Mouse (Mus musculus) MEL (cell line): Measurements from ENCODE around the gene Btbd3. TPM values are rescaled to one million over a fixed set of nuclear protein-coding genes. Genes with fewer than 3 reads are reported as not detected.

Experiments
- DNase-seq: peaks from one replicate; pipeline ENCODE4 v3.0.0; 2011; ENCODE audit warnings: low read depth, low spot score
- H3K27ac ChIP-seq: 2 replicates; pipeline ENCODE4 v1.5.1; 2012; ENCODE audit warnings: low read depth, mild to moderate bottlenecking, control low read depth, low read length, moderate library complexity; ENCODE audit not compliant: control insufficient read depth
- H3K27me3 ChIP-seq, 2 experiments: fragments of 150-350 bp in 1 of 2; sonication (generic) in 1 of 2; 2 replicates each; pipeline ENCODE4 v1.6.1; 2012; ENCODE audit warnings: low read length in 2 of 2, mild to moderate bottlenecking in 2 of 2, improper control_type of control experiment in 1 of 2, moderate library complexity in 1 of 2; ENCODE audit not compliant: insufficient read depth in 2 of 2, control insufficient read depth in 1 of 2
- H3K36me3 ChIP-seq, 2 experiments: 2 replicates each; pipeline ENCODE4 v1.6.1; 2012 to 2014; ENCODE audit warnings: low read length in 2 of 2, improper control_type of control experiment in 1 of 2, inconsistent platforms in 1 of 2, mild to moderate bottlenecking in 1 of 2; ENCODE audit not compliant: insufficient read depth in 2 of 2, control insufficient read depth in 1 of 2
- H3K4me1 ChIP-seq, 2 experiments: fragments of 150-350 bp in 1 of 2; sonication (generic) in 1 of 2; 2 replicates each; pipeline ENCODE4 v1.6.1; 2012; ENCODE audit warnings: low read length in 2 of 2, improper control_type of control experiment in 1 of 2, mild to moderate bottlenecking in 1 of 2; ENCODE audit not compliant: insufficient read depth in 2 of 2, control insufficient read depth in 1 of 2
- H3K4me3 ChIP-seq, 2 experiments: fragments of 150-350 bp in 1 of 2; sonication (generic) in 1 of 2; 2 replicates each; pipeline ENCODE4 v1.5.1; 2012; ENCODE audit warnings: low read depth in 2 of 2, low read length in 2 of 2, mild to moderate bottlenecking in 2 of 2, moderate library complexity in 2 of 2, control low read depth in 1 of 2, improper control_type of control experiment in 1 of 2; ENCODE audit not compliant: control insufficient read depth in 1 of 2, insufficient read depth in 1 of 2
- H3K79me2 ChIP-seq: 2 replicates; pipeline ENCODE4 v1.6.1; 2012; ENCODE audit warnings: mild to moderate bottlenecking, low read length, moderate library complexity; ENCODE audit not compliant: control insufficient read depth, poor library complexity, insufficient read depth
- H3K9ac ChIP-seq: 2 replicates; pipeline ENCODE4 v1.6.1; 2012; ENCODE audit warnings: low read depth, mild to moderate bottlenecking, control low read depth, low read length, moderate library complexity; ENCODE audit not compliant: control insufficient read depth, poor library complexity, severe bottlenecking
- H3K9me3 ChIP-seq: fragments of 150-350 bp; sonication (generic); replicated peaks from 2 replicates; pipeline ENCODE4 v1.6.1; 2012; ENCODE audit warnings: mild to moderate bottlenecking, low read length, improper control_type of control experiment, moderate library complexity; ENCODE audit not compliant: insufficient read depth
- BHLHE40 ChIP-seq: IDR thresholded peaks from 2 replicates; pipeline ENCODE4 v1.6.1; 2012; ENCODE audit warnings: low read depth, mild to moderate bottlenecking, inconsistent platforms, low read length, improper control_type of control experiment, borderline replicate concordance
- CHD2 ChIP-seq: IDR thresholded peaks from 2 replicates; pipeline ENCODE4 v1.6.1; 2011; ENCODE audit warnings: low read length, improper control_type of control experiment
- CTCF ChIP-seq, 3 experiments: IDR thresholded peaks in 2 of 3; conservative IDR thresholded peaks in 1 of 3; 2 replicates each; pipeline ENCODE4 v1.5.1; 2011 to 2012; ENCODE audit warnings: low read length in 3 of 3, low read depth in 2 of 3, mild to moderate bottlenecking in 2 of 3, improper control_type of control experiment in 1 of 3, inconsistent platforms in 1 of 3, mixed read lengths in 1 of 3, moderate library complexity in 1 of 3; ENCODE audit not compliant: control insufficient read depth in 1 of 3, insufficient read depth in 1 of 3, poor library complexity in 1 of 3, severe bottlenecking in 1 of 3
- E2F4 ChIP-seq: IDR thresholded peaks from 2 replicates; pipeline ENCODE4 v1.6.1; 2011; ENCODE audit warnings: low read depth, low read length, improper control_type of control experiment, borderline replicate concordance
- ELF1 ChIP-seq: IDR thresholded peaks from 2 replicates; pipeline ENCODE4 v1.6.1; 2014; ENCODE audit warnings: low read depth, mild to moderate bottlenecking, inconsistent platforms, low read length, improper control_type of control experiment, moderate library complexity
- GATA1 ChIP-seq: IDR thresholded peaks from 2 replicates; pipeline ENCODE4 v1.6.1; 2011; ENCODE audit warnings: low read depth, low read length, improper control_type of control experiment
- MAFK ChIP-seq: IDR thresholded peaks from 2 replicates; pipeline ENCODE4 v1.6.1; 2011; ENCODE audit warnings: low read depth, mild to moderate bottlenecking, low read length, improper control_type of control experiment, borderline replicate concordance
- MAX ChIP-seq: IDR thresholded peaks from 2 replicates; pipeline ENCODE4 v1.6.1; 2011; ENCODE audit warnings: low read length, improper control_type of control experiment
- MAZ ChIP-seq: IDR thresholded peaks from 2 replicates; pipeline ENCODE4 v1.6.1; 2012; ENCODE audit warnings: low read depth, mild to moderate bottlenecking, inconsistent platforms, low read length, improper control_type of control experiment
- MYB ChIP-seq: IDR thresholded peaks from 2 replicates; pipeline ENCODE4 v1.6.1; 2011; ENCODE audit warnings: mild to moderate bottlenecking, low read depth, low read length, improper control_type of control experiment
- MYC ChIP-seq: IDR thresholded peaks from 2 replicates; pipeline ENCODE4 v1.6.1; 2011; ENCODE audit warnings: low read depth, mild to moderate bottlenecking, low read length, improper control_type of control experiment, moderate library complexity
- NELFE ChIP-seq: IDR thresholded peaks from 2 replicates; pipeline ENCODE4 v1.6.1; 2011; ENCODE audit warnings: low read depth, low read length, improper control_type of control experiment
- SIN3A ChIP-seq: IDR thresholded peaks from 2 replicates; pipeline ENCODE4 v1.6.1; 2012; ENCODE audit warnings: low read length, improper control_type of control experiment, inconsistent platforms
- TAL1 ChIP-seq: IDR thresholded peaks from 2 replicates; pipeline ENCODE4 v1.6.1; 2012; ENCODE audit warnings: mild to moderate bottlenecking, inconsistent platforms, low read length, moderate library complexity, mixed read lengths
- TBP ChIP-seq: IDR thresholded peaks from 2 replicates; pipeline ENCODE4 v1.8.0; 2011; ENCODE audit warnings: low read depth, low read length, improper control_type of control experiment
- TCF12 ChIP-seq: IDR thresholded peaks from 2 replicates; pipeline ENCODE4 v1.6.1; 2014; ENCODE audit warnings: low read depth, mild to moderate bottlenecking, inconsistent platforms, low read length, improper control_type of control experiment, moderate library complexity
- USF1 ChIP-seq: IDR thresholded peaks from 2 replicates; pipeline ENCODE4 v1.6.1; 2014; ENCODE audit warnings: low read depth, mild to moderate bottlenecking, inconsistent platforms, low read length, improper control_type of control experiment, moderate library complexity
- USF2 ChIP-seq, 2 experiments: IDR thresholded peaks; 2 replicates each; pipeline ENCODE4 v1.6.1; 2011 to 2012; ENCODE audit warnings: improper control_type of control experiment in 2 of 2, low read length in 2 of 2, borderline replicate concordance in 1 of 2, inconsistent platforms in 1 of 2, low read depth in 1 of 2, mild to moderate bottlenecking in 1 of 2; ENCODE audit not compliant: insufficient read depth in 1 of 2
- ZKSCAN1 ChIP-seq: IDR thresholded peaks from 2 replicates; pipeline ENCODE4 v1.6.1; 2012; ENCODE audit warnings: low read depth, mild to moderate bottlenecking, inconsistent platforms, low read length, improper control_type of control experiment, moderate library complexity
- ZNF384 ChIP-seq: IDR thresholded peaks from 2 replicates; pipeline ENCODE4 v1.6.1; 2012; ENCODE audit warnings: low read depth, mild to moderate bottlenecking, inconsistent platforms, low read length, improper control_type of control experiment
- polyA plus RNA-seq, 2 experiments: library from polyadenylated mRNA; stranded (reverse) in 1 of 2; unstranded in 1 of 2; fragments of >175 nt in 1 of 2; fragments of >200 nt in 1 of 2; gene quantifications; 2 replicates each; pipeline versions ENCODE4 v1.2.1 to v1.2.4; 2012; ENCODE audit warnings: low replicate concordance in 2 of 2, low read depth in 1 of 2; ENCODE audit not compliant: insufficient read length in 2 of 2, insufficient read depth in 1 of 2, missing spikeins in 1 of 2
- total RNA-seq: library from RNA; depleted of rRNA; stranded (reverse); fragments of 300-350 nt; gene quantifications from 2 replicates; pipeline ENCODE4 v1.2.3, GENCODE M21; 2012

Gene Btbd3
- total and polyA plus RNA-seq, 3 experiments = not detected

- Histone ChIP-seq H3K27me3 (no peaks in the 10 kb centered on the region), H3K9me3 (no peaks in the 10 kb centered on the region), H3K4me1 (no peaks in the 10 kb centered on the region), H3K36me3 (no peaks in the 10 kb centered on the region), H3K9ac (no peak overlapping the region), H3K79me2 (no peaks in the 10 kb centered on the region), H3K4me3 (no peak overlapping the region), H3K27ac (no peak overlapping the region)
- TF ChIP-seq TAL1 = no peak
- no peak for TF ChIP-seq BHLHE40
- no peak for TF ChIP-seq MAZ
- no peak for TF ChIP-seq CHD2
- no peak for TF ChIP-seq USF1
- TF ChIP-seq ZKSCAN1 = no peak
- no peak for TF ChIP-seq MYC
- no peak for TF ChIP-seq E2F4
- TF ChIP-seq SIN3A = no peak
- no peak for TF ChIP-seq NELFE
- no peak for TF ChIP-seq TCF12
- no peak for TF ChIP-seq USF2 (IDR thresholded peaks at IDR 0.05; ENCODE audit: borderline replicate concordance in 1 of 2, insufficient read depth in 1 of 2, low read depth in 1 of 2, low read length in 2 of 2)
- TF ChIP-seq ZNF384 = no peak
- no peak for TF ChIP-seq TBP
- TF ChIP-seq GATA1 = no peak
- TF ChIP-seq MAX = no peak
- TF ChIP-seq MYB = no peak
- no peak for TF ChIP-seq MAFK
- DNase-seq = no peak
Measured at GRCm38 (mm10) chr2:138267852-138268513, 11.6 kb downstream of the Btbd3 start.

GRCm38 (mm10) chr2:138269330-138269729 lies 13.0 kb downstream of the Btbd3 start:
- no peak for DNase-seq
- Histone ChIP-seq H3K27ac (no peak overlapping the region), H3K27me3 (no peaks in the 10 kb centered on the region), H3K4me1 (no peaks in the 10 kb centered on the region), H3K4me3 (no peak overlapping the region), H3K36me3 (no peaks in the 10 kb centered on the region), H3K79me2 (no peaks in the 10 kb centered on the region), H3K9me3 (no peaks in the 10 kb centered on the region), H3K9ac (no peak overlapping the region)
- TF ChIP-seq MAX (no peak), E2F4 (no peak), ELF1 (no peak), CTCF (IDR thresholded peaks at IDR 0.05 in 2 of 3, conservative IDR thresholded peaks at IDR 0.05 in 1 of 3; ENCODE audit: control insufficient read depth in 1 of 3, insufficient read depth in 1 of 3, low read depth in 2 of 3, low read length in 3 of 3, poor library complexity in 1 of 3, severe bottlenecking in 1 of 3) (no peak)
